Mouse (Mus musculus): ENCODE data around the gene Dlg2. TPM values are rescaled to one million over a fixed set of nuclear protein-coding genes. Genes with fewer than 3 reads are reported as not detected.

Dlg2 gene
- polyA plus RNA-seq, 1 experiment from 2014 or later = 14.2 TPM

- Histone ChIP-seq H3K27me3 (replicated peaks) (no peaks in the 10 kb centered on the region), H3K36me3 (no peaks in the 10 kb centered on the region), H3K4me2 (no peak overlapping the region), H3K27ac (ENCODE audit: poor library complexity, severe bottlenecking) (no peak overlapping the region), H3K9me3 (replicated peaks) (no peaks in the 10 kb centered on the region), H3K4me1 (replicated peaks) (no peaks in the 10 kb centered on the region), H3K9ac (no peak overlapping the region), H3K4me3 (no peak overlapping the region)
- WGBS = 82% methylated on average over 4 of the region's 4 CpGs
- ATAC-seq (ENCODE audit: insufficient number of reproducible peaks, low FRiP score) = no peak
These were observed 1887.3 kb downstream of the Dlg2 start for GRCm38 (mm10) chr7:92363800-92364199.

GRCm38 (mm10) chr7:92367111-92367510, 1890.6 kb downstream of the Dlg2 start:
- no peaks in the 10 kb centered on the region for H3K9me3 ChIP-seq (replicated peaks)
- no peaks in the 10 kb centered on the region for H3K4me1 ChIP-seq (replicated peaks)
- ATAC-seq (ENCODE audit: insufficient number of reproducible peaks, low FRiP score) = no peak
- H3K27ac ChIP-seq (ENCODE audit: poor library complexity, severe bottlenecking) = no peak overlapping the region
- H3K36me3 ChIP-seq = no peaks in the 10 kb centered on the region
- no peak overlapping the region for H3K4me2 ChIP-seq
- no peaks in the 10 kb centered on the region for H3K27me3 ChIP-seq (replicated peaks)
- 89% methylated on average over 1 of the region's 1 CpGs for WGBS
- H3K9ac ChIP-seq = no peak overlapping the region
- H3K4me3 ChIP-seq = no peak overlapping the region

GRCm38 (mm10) chr7:92370521-92370920, 1894.0 kb downstream of the Dlg2 start:
- Histone ChIP-seq H3K4me1 (replicated peaks) (no peaks in the 10 kb centered on the region), H3K36me3 (no peaks in the 10 kb centered on the region), H3K9ac (no peak overlapping the region), H3K9me3 (replicated peaks) (no peaks in the 10 kb centered on the region), H3K27ac (ENCODE audit: poor library complexity, severe bottlenecking) (no peak overlapping the region), H3K27me3 (replicated peaks) (no peaks in the 10 kb centered on the region), H3K4me3 (no peak overlapping the region), H3K4me2 (no peak overlapping the region)
- no peak for ATAC-seq (ENCODE audit: insufficient number of reproducible peaks, low FRiP score)

- 66% methylated on average over 4 of the region's 4 CpGs for WGBS
- Histone ChIP-seq H3K9ac (no peak overlapping the region), H3K27ac (ENCODE audit: poor library complexity, severe bottlenecking) (no peak overlapping the region), H3K4me1 (replicated peaks) (no peaks in the 10 kb centered on the region), H3K9me3 (replicated peaks) (no peaks in the 10 kb centered on the region), H3K36me3 (no peaks in the 10 kb centered on the region), H3K27me3 (replicated peaks) (no peaks in the 10 kb centered on the region), H3K4me2 (no peak overlapping the region), H3K4me3 (no peak overlapping the region)
- ATAC-seq (ENCODE audit: insufficient number of reproducible peaks, low FRiP score) = no peak
These were observed 1895.2 kb downstream of the Dlg2 start for GRCm38 (mm10) chr7:92371638-92372037.

GRCm38 (mm10) chr7:92373863-92374357, 1897.4 kb downstream of the Dlg2 start:
- Histone ChIP-seq H3K9ac (no peak overlapping the region), H3K36me3 (no peaks in the 10 kb centered on the region), H3K4me1 (replicated peaks) (no peaks in the 10 kb centered on the region), H3K27me3 (replicated peaks) (no peaks in the 10 kb centered on the region), H3K9me3 (replicated peaks) (no peaks in the 10 kb centered on the region), H3K4me2 (no peak overlapping the region), H3K27ac (ENCODE audit: poor library complexity, severe bottlenecking) (no peak overlapping the region), H3K4me3 (no peak overlapping the region)
- WGBS = 87% methylated on average over 5 of the region's 5 CpGs
- ATAC-seq (ENCODE audit: insufficient number of reproducible peaks, low FRiP score) = no peak

- Histone ChIP-seq H3K27me3 (replicated peaks) (no peaks in the 10 kb centered on the region), H3K4me3 (no peak overlapping the region), H3K4me2 (no peak overlapping the region), H3K9ac (no peak overlapping the region), H3K9me3 (replicated peaks) (no peaks in the 10 kb centered on the region), H3K27ac (ENCODE audit: poor library complexity, severe bottlenecking) (no peak overlapping the region), H3K4me1 (replicated peaks) (no peaks in the 10 kb centered on the region), H3K36me3 (no peaks in the 10 kb centered on the region)
- WGBS = 76% methylated on average over 5 of the region's 5 CpGs
- no peak for ATAC-seq (ENCODE audit: insufficient number of reproducible peaks, low FRiP score)
These were observed 1907.5 kb downstream of the Dlg2 start for GRCm38 (mm10) chr7:92383913-92384484.

GRCm38 (mm10) chr7:92392052-92392640, 1915.7 kb downstream of the Dlg2 start:
- H3K27me3 ChIP-seq (replicated peaks) = no peaks in the 10 kb centered on the region
- no peaks in the 10 kb centered on the region for H3K9me3 ChIP-seq (replicated peaks)
- no peak overlapping the region for H3K4me3 ChIP-seq
- 75% methylated on average over 6 of the region's 6 CpGs for WGBS
- no peak overlapping the region for H3K4me2 ChIP-seq
- no peaks in the 10 kb centered on the region for H3K36me3 ChIP-seq
- no peak for ATAC-seq (ENCODE audit: insufficient number of reproducible peaks, low FRiP score)
- no peak overlapping the region for H3K9ac ChIP-seq
- H3K27ac ChIP-seq (ENCODE audit: poor library complexity, severe bottlenecking) = no peak overlapping the region
- no peaks in the 10 kb centered on the region for H3K4me1 ChIP-seq (replicated peaks)

GRCm38 (mm10) chr7:92396783-92397182, 1920.3 kb downstream of the Dlg2 start:
- H3K4me2 ChIP-seq = no peak overlapping the region
- no peak for ATAC-seq (ENCODE audit: insufficient number of reproducible peaks, low FRiP score)
- no peak overlapping the region for H3K27ac ChIP-seq (ENCODE audit: poor library complexity, severe bottlenecking)
- 79% methylated on average over 1 of the region's 1 CpGs for WGBS
- no peaks in the 10 kb centered on the region for H3K4me1 ChIP-seq (replicated peaks)
- no peak overlapping the region for H3K9ac ChIP-seq
- no peaks in the 10 kb centered on the region for H3K27me3 ChIP-seq (replicated peaks)
- H3K36me3 ChIP-seq = no peaks in the 10 kb centered on the region
- no peaks in the 10 kb centered on the region for H3K9me3 ChIP-seq (replicated peaks)
- no peak overlapping the region for H3K4me3 ChIP-seq

- H3K9me3 ChIP-seq (replicated peaks) = no peaks in the 10 kb centered on the region
- H3K4me3 ChIP-seq = no peak overlapping the region
- 79% methylated on average over 1 of the region's 1 CpGs for WGBS
- H3K4me1 ChIP-seq (replicated peaks) = no peaks in the 10 kb centered on the region
- no peaks in the 10 kb centered on the region for H3K27me3 ChIP-seq (replicated peaks)
- H3K9ac ChIP-seq = no peak overlapping the region
- no peaks in the 10 kb centered on the region for H3K36me3 ChIP-seq
- no peak overlapping the region for H3K4me2 ChIP-seq
- no peak for ATAC-seq (ENCODE audit: insufficient number of reproducible peaks, low FRiP score)
- H3K27ac ChIP-seq (ENCODE audit: poor library complexity, severe bottlenecking) = no peak overlapping the region
These were observed 1922.4 kb downstream of the Dlg2 start for GRCm38 (mm10) chr7:92398841-92399240.

GRCm38 (mm10) chr7:92400551-92400950, 1924.1 kb downstream of the Dlg2 start:
- Histone ChIP-seq H3K4me3 (no peak overlapping the region), H3K4me1 (replicated peaks) (no peaks in the 10 kb centered on the region), H3K27me3 (replicated peaks) (no peaks in the 10 kb centered on the region), H3K27ac (ENCODE audit: poor library complexity, severe bottlenecking) (no peak overlapping the region), H3K4me2 (no peak overlapping the region), H3K9me3 (replicated peaks) (no peaks in the 10 kb centered on the region), H3K9ac (no peak overlapping the region), H3K36me3 (no peaks in the 10 kb centered on the region)
- WGBS = 73% methylated on average over 1 of the region's 1 CpGs
- ATAC-seq (ENCODE audit: insufficient number of reproducible peaks, low FRiP score) = no peak

GRCm38 (mm10) chr7:92401001-92401688, 1924.7 kb downstream of the Dlg2 start:
- Histone ChIP-seq H3K4me1 (replicated peaks) (no peaks in the 10 kb centered on the region), H3K27me3 (replicated peaks) (no peaks in the 10 kb centered on the region), H3K9ac (no peak overlapping the region), H3K9me3 (replicated peaks) (no peaks in the 10 kb centered on the region), H3K36me3 (no peaks in the 10 kb centered on the region), H3K27ac (ENCODE audit: poor library complexity, severe bottlenecking) (no peak overlapping the region), H3K4me3 (no peak overlapping the region), H3K4me2 (no peak overlapping the region)
- no peak for ATAC-seq (ENCODE audit: insufficient number of reproducible peaks, low FRiP score)
- WGBS = 60% methylated on average over 4 of the region's 4 CpGs
